Mouse (Mus musculus) megakaryocyte-erythroid progenitor cell, adult 5-6 weeks (primary cell): ENCODE data around the gene Crygd. TPM values are rescaled to one million over a fixed set of nuclear protein-coding genes. Genes with fewer than 3 reads are reported as not detected.
"Not testable (repeated sequence)": the region's sequence is repeated elsewhere in the genome, so short reads cannot be mapped to it uniquely, and the experiment has no call there.

Source experiments
- ATAC-seq: replicated peaks from 2 replicates; pipeline ENCODE4 v1.8.0; 2016; ENCODE audit warnings: mild to moderate bottlenecking, inconsistent platforms; ENCODE audit not compliant: severe bottlenecking, poor library complexity, low FRiP score, low TSS enrichment
- total RNA-seq, 2 experiments: library from RNA; stranded (forward) in 1 of 2; stranded (reverse) in 1 of 2; fragments of 200-1000, 215-1000 nt in 1 of 2; fragments of >200 nt in 1 of 2; fragmentation: Nextera tagmentation in 1 of 2; gene quantifications; 2 replicates each; pipeline ENCODE4 v1.2.3; 2014 to 2017

Crygd gene
- not detected in 2 replicates for total RNA-seq (2014; fragmentation: Nextera tagmentation)
- total RNA-seq (2017), result not detected in 2 replicates

DNA sequence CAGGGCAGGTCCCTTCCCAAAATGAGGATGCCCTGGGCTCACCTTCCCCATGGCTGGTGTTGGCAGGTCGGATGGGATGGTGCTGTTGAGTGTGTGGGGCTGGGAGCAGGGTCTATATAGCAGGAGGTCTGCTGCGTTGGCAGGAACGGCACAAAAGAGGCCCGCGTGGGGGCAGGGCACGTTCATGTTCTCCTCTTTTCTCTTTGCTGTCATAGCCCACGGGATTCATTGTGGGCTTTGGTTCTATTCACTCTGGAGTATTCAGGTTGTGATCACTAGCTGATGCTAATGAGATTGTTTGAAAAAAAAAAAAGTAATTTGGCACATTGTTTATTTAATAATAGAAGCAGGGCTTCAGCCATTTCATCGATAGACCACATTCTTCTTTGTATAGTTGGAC lies at the start of gene Crygd:
Gene Crygd, minus strand, starts transcription at position 101 of the 400 bp plus-strand sequence.
- ATAC-seq, result no peak

DNA sequence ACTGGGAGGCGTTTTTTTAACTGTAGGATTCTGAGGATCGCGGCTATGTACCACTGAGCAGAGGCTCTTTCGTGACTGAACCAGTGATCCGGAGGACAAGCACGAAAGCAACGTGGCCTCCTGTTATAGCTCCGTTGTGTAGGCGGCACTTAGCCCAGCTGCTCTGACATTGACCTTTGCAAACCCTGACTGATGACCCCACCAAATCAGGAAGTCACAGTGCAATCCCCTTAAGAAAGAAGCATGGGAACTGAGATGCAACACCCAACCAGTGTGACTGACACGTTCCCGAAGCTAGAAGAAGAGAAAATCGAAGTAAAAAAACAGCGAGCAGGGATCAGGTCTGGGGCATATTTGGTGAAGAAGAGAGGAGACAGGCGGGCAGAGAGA lies 49.5 kb upstream of the Crygd start:
- no peak for ATAC-seq

DNA sequence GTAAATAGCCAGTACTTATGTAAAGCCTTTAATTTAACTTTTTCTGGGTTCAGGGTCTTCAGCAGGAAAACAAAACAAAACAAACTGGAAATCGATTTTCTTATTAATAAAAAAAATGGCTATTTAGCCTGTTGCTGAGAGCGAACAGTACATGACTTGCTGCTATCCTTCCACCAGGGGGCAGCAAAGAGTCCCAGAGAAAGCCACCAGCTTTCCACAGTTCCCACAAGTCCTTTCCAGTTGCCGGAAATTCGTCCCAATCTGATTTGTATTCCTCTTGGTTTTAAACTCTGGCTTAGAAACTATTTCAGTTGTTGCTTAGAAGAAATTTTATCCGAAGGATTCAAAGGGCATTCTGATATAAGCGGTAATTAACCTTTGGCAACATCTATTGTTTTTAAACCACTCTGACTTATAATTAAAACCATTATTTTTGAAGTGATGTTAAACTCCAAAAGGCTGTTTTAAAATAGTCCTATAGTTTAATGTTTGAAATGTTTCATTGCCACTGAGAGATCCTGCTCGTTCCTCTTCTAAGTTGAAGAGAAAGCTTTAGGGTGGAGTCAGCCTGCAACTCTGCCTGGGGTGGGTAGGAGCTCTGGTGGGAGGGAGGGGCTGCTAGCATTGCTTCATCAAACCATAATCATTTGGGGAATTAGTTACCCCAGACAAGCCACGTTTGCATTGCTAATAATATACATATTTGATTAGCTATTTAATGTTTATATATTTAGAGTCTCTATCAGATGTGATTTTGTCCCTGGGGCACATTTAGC lies 49.0 kb upstream of the Crygd start:
- peak; percentile 77 for ATAC-seq

DNA sequence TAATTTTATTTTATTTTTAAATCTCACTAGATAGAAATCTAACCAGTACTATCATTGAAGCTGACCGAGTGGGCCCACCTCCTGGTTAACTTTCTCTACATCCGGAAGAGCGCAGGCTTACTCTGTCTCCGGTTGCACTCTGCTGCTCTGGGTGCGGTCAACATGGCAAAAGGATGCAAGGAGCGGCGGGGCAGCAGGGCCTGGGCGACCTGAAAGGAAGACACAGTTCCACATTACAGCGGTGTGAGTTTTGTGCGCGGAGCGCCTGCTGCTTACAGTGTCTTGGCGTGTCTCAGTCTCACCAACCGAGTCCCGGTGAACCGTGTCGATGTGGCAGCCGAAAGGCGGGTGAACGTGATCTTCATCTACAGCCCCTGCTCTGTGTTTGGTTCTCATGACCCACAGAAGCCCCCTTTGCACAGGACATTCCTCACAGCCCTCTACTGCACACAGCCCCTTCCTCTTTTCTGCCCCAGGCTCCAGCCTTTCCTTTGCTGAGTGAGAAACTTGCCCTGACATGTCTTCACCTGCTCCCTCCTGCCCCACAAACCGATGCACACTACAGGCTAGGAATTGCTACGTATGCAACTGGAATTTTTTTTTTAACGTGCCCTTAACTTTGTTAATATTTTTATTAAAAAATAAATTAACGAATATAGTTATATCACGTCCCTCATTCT lies 46.6 kb upstream of the Crygd start:
- no peak for ATAC-seq

DNA sequence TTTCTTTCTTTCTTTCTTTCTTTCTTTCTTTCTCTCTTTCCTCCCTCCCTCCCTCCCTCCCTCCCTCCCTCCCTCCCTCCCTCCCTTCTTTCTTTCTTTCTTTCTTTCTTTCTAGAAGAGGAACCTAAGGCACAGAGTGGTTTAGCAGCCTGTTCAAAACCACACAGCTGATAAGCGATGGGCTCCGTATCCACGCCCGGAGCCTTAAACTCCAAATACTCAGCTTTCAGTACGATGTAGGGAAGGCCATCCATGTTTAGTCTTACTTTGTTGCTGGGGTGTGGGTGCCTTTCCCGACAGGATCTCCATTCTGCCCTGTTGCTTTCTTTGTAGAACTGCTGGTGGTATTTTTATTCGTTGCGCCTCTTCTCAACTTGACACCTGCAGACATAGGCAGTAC lies 45.9 kb upstream of the Crygd start:
- ATAC-seq, result no peak

DNA sequence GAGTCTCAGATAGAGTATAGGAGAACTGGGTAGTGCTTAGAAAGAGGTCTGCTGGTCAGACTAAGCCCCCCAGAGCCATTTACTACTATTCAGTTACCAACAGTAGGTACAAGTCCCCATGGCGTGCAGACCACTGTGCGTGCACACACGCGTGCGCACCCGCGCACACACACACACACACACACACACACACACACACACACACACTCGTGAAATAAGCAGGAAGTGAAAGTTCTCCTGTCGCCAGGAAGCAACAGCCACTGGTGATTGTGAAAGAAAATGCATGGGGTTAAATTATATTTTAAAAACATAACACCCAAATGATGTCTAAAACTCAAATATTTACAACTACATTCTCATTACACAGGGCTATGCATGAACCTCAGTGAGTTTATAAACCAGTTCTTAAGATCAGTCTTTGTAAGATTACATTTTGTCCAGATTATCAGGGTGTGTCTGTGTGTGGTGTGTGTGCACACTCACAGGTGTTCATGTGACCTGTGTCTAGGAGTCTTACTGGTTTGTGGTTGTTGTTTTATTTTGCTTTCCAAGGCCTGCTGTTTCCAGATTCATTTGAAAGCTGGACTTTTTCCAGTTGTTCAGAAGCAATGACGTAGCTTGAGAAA lies 44.5 kb upstream of the Crygd start:
- ATAC-seq, result no peak

DNA sequence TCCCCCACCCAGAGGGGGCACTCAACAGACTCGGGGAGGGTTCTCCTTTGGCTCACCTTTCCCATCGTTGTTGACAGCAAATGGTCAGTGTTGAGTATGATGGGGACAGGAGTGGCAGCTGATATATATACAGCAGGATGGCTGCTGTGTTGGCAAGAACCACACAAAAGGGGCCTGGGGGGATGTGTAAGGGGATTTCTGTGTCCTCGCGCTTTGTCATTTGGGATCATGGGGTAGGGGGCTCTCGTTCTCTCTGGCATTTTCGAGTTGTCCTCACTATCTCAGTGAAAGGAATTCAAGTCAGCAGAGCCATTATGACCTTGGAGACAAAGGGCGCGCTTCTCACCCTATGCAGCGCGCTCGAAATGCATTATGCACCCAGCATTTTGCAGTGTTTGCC lies 40.0 kb upstream of the Crygd start, which contains the start of gene Cryga:
Gene Cryga, minus strand, starts transcription at position 101 of the 400 bp plus-strand sequence.
- no peak for ATAC-seq

DNA sequence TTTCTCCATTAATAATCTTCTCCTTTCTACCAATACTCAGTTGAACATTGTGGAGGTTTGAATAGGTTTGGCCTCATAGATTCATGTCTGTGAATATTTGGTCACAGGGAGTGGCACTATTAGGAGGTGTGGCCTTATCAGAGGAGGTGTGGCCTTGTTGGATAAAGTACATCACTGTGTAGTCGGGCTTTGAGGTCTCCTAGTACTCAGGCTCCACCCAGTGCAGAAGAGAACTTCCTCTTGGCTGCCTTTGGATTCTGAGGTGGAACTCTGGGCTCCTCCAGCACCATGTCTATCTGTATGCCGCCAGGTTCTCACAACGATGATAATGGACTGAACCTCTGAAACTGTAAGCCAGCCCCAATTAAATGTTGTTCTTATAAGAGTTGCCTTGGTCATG lies 33.7 kb upstream of the Crygd start:
- no peak for ATAC-seq

DNA sequence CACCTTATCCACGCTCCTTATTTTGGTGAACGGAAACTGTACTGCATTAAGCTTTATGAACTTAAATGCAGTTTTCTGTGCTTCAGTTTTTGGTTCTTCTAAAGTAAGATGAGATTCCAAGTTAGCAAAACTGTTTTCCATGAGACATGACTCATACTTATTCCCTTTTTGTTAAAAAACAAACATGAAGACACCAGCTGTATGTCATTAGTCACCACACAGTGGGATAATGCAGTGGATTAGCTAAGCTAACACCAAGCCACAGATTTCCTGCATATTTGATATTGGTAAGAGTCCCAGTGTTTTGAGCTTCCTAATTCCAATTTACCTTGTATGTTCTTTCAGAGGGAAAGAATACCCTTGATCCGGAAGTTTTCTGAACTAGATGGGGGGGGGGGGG lies 28.3 kb upstream of the Crygd start:
- ATAC-seq, result no peak

DNA sequence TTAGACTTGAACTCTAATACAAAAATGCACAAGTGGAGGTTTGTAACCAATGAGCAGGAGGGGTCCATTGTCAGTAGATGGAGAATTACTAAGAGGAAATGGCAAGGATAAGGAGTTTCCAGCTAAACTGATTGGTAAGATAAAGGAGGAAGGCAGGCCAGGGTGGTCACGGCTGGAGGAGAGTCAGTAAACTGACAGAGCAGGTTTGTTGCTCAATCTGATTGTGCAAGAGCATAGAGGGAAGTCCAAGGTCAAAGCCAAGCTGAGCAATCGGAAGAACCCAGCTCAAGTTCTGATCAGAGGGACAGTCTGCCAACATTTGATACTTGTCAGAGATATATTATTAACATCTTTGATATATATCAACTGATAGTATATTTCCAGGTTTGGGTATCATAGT lies 27.1 kb upstream of the Crygd start:
- no peak for ATAC-seq

DNA sequence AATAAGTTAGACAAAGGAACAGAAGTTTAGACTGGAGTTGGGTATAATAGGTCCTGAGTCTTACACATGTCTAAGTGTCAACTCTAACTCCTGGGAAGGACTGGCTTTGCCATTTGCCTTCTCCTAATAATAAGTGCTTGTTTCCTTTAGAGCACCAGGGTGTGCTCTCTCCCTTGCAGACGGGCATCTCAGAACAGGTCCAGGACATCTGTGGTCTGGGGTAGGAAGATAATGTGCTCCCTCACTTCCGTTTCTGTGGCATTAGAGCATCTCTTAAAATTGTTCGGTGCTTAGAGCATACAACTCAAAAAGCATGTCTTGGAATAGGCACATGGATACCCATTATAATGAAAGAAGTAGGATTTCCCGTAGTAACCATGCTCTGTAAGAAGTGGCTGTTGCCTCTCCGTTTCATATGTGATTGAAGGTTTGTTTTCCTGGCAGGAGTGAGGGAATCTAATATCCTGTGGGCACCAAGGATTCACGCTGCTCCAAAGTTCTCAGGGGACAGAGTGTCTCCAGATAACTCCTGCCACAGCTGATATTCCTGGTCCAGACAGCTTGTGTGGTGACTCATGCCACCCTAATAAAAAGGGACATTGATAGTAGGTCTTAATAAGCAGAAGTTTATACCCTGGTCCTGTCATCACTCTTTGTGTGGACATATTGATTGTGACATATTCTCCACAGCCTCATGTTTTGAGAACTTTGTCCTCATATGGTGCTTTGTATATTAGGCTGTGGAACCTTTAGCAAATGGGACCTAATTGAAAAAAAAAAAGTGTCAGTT lies 25.5 kb upstream of the Crygd start:
- no peak for ATAC-seq

DNA sequence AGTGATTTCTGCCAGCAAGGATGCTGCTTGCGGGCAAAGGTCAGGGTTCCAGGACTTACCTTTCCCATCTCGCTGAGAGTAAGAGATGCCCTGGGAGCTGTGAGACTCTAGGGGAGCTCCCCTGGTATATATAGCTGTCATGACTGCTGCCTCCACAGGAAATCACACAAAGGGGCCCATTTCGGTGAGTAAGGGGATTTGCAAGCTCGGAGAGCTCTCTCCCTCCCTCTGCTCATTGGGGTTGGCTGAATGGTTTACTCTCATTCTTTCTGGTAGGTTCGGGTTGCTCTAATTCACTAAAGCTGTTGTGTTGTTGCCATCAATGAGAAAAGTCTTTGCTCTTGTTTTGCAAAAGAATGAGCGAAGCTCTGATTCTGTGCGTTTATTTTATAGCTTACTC lies 18.9 kb upstream of the Crygd start, which contains the start of gene Crygb:
Gene Crygb, minus strand, starts transcription at position 101 of the 400 bp plus-strand sequence.
- no peak for ATAC-seq

DNA sequence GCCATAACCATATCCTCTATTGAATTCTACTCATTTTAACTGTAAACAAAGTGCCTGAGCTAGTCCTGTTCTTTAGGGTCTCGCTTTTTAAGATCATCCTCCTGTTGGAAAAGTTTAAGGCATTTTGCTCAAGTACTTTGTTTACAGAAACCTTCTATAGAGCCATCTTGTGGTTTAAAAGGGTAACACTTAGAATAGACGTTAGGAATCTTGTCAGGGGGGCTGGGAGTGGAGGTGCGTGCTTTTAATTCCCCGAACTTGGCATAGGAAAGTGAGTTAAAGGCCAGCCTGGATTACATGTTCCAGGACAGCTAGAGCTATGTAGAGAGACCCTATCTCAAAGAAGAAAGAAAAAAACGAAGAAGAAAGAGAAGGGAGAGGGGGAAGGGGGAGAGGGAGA lies 12.4 kb upstream of the Crygd start:
- ATAC-seq, result no peak

DNA sequence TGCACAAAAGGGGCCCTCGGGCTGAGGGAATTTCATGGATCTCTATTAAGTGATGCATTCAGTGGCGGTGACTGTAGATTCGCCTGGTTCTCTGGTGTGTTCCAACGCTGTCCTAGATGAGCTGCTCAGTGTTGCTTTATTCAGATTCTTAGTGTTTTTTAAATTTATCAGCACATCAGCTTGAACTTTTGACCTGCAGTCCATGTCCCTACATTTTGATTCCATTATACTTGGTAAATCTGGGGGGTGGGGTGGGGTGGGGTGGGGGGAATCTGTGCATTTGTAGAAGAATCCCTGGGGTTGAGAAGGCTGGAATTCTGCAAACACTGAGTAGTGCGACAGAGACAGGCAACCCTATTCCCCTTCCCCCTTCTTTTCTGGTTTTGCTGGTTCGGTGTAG lies 10.3 kb upstream of the Crygd start, which contains the start of gene Crygc:
Gene Crygc, minus strand, starts transcription at position 101 of the 400 bp plus-strand sequence.
- no peak for ATAC-seq

DNA sequence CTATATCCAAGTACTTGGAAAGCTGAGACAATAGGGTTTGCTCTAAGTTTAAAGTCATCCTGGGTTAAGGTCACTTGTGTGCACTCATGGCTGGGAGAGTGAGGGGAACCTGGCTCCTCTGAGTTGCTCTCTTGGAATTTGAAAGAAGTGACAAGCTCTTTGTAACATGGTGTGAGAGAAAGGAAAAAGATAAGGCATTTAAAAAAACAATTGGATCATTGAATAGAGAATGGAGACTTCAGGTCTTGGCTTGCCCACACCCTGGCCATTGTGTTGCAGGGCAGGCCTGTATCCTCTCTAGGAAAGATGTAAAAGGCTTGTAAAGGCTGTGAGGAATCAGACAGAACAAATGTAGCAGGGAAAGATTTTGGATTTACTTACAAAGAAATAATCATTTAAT lies 4.6 kb upstream of the Crygd start:
- no peak for ATAC-seq

DNA sequence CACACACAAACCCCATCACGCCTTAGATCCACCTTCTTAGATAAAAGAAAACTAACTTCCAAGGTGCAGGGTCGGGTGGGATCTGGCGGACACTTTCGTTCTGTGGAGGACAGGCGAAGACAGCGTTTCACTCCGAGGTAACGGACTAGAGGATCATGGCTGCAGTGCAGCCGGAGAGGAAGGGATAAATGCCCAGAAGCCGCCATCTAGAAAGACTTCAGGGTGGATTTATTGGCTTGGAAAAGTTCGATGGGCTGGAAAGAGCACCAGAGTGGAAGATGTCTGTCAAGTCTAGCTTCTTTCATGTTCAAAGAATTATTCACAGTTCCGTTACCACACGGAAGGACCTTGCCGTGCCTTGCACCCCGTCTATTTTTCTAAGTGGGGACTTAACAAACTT lies 949 bp upstream of the Crygd start:
- no peak for ATAC-seq

DNA sequence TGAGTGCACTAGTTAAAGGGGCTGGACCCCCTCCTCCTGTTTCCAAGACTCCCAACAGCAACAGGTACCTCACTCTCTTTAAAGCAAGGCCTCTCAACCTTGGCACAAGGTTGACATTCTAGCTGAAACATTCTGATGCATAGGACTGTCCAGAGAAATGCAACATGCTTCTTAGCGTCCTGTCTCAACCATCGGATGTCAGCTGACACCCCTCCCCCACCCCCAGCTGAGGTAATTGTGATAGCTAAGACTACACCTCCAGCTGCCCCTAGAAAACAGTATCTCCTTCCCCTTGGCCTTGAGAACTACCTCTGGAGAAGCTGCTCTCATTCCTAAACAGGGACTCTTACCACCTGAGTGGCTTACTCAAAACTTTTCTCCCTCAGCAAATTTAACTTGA lies 11.1 kb downstream of the Crygd start:
- ATAC-seq, result no peak

DNA sequence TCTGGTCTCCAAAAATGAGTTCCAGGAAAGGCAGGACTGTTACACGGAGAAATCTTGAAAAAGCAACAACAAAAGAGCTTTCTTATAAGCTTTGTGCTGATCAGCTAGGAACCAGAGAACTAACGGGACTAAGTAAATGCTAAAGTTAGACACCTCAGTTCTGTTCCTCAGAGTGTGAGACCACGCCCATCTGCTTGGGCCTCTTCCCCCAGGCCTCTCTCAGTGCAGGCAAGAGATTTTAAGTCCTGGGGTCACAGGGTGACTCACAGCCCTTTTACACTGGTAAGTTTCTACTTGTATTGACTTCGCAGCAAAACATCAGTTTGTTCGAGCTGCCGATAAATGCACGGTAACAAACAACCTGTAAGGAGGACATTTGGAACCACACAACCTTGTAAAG lies 11.6 kb downstream of the Crygd start:
- ATAC-seq, result no peak

DNA sequence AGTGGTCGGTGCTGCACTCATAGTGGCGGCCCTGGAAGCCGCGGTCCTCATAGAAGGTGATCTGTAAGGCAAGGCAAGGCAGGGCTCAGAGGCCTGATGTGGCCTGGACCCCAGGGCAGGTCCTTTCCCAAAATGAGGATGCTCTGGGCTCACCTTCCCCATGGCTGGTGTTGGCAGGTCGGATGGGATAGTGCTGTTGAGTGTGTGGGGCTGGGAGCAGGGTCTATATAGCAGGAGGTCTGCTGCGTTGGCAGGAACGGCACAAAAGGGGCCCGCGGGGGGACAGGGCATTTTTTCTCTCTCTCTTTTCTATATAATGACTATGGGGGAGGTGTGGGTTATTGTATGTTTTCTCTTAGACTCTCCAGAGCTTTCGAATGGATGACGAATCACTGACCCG lies 12.3 kb downstream of the Crygd start, which contains the start of gene Cryge:
Gene Cryge, minus strand, starts transcription at position 198 of the 400 bp plus-strand sequence.
- ATAC-seq, result not testable (repeated sequence)

DNA sequence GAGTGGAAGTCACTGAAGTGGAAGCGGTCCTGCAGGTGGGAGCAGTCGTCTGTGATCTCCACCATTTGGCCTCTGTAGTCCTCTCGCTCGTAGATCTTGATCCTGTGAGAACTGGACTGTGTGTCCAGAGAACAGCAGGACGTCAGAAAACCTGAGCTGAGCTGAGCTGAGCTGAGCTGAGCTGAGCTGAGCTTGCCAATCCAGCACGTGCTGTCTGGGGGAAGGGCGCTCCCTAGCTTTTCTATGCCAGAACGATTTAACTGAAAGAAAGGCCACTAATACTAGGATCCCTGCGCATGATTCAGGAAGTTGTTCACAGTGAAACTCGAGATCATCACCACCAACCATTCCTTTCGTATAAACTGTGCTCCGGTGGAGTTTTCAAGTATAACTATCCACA lies 14.5 kb downstream of the Crygd start:
- no peak for ATAC-seq
